Mouse (Mus musculus) embryonic facial prominence, embryonic 12.5 days (tissue): Measurements from ENCODE around the gene Zmiz2. TPM values are rescaled to one million over a fixed set of nuclear protein-coding genes. Genes with fewer than 3 reads are reported as not detected.
"Not testable (repeated sequence)": the region's sequence is repeated elsewhere in the genome, so short reads cannot be mapped to it uniquely, and the experiment has no call there.

ENCODE experiments used
- ATAC-seq: fragments of 200-750 bp; cut with Nextera tagmentation; 2 replicates; pipeline ENCODE4 v1.8.0; 2017; ENCODE audit not compliant: insufficient number of reproducible peaks, insufficient read depth, low FRiP score, low TSS enrichment
- H3K27ac ChIP-seq: fragments of 300-500 bp; sonication (generic); 2 replicates; pipeline ENCODE4 v1.5.1; 2016; ENCODE audit warnings: mild to moderate bottlenecking
- H3K27me3 ChIP-seq: fragments of 300-500 bp; sonication (generic); 2 replicates; pipeline ENCODE4 v1.6.1; 2016; ENCODE audit warnings: mild to moderate bottlenecking, moderate library complexity
- H3K36me3 ChIP-seq: fragments of 300-500 bp; sonication (generic); 2 replicates; pipeline ENCODE4 v1.6.1; 2016; ENCODE audit warnings: mild to moderate bottlenecking
- H3K4me1 ChIP-seq: fragments of 300-500 bp; sonication (generic); 2 replicates; pipeline ENCODE4 v1.6.1; 2016
- H3K4me2 ChIP-seq: fragments of 300-500 bp; sonication (generic); replicated peaks from 2 replicates; pipeline ENCODE4 v1.6.1; 2016; ENCODE audit warnings: mild to moderate bottlenecking, moderate library complexity
- H3K4me3 ChIP-seq: fragments of 300-500 bp; sonication (generic); 2 replicates; pipeline ENCODE4 v1.5.1; 2016; ENCODE audit warnings: mild to moderate bottlenecking
- H3K9ac ChIP-seq: fragments of 300-500 bp; sonication (generic); 2 replicates; pipeline ENCODE4 v1.6.1; 2016; ENCODE audit warnings: mild to moderate bottlenecking, moderate library complexity
- H3K9me3 ChIP-seq: fragments of 300-500 bp; sonication (generic); 2 replicates; pipeline ENCODE4 v1.6.1; 2016; ENCODE audit warnings: mild to moderate bottlenecking, moderate library complexity
- WGBS: fragments of 180-500 bp; shearing (Covaris S2); methylation state at CpG from one replicate; pipeline ENCODE4 v1.1.7; 2016; 5-methylcytosine and 5-hydroxymethylcytosine counted together
- polyA plus RNA-seq: library from polyadenylated mRNA; unstranded; fragments of >200 nt; fragmentation: Nextera tagmentation; extraction: Ambion mirVana; gene quantifications from 2 replicates; pipeline ENCODE4 v1.2.1, GENCODE M21; 2016

Gene Zmiz2
- polyA plus RNA-seq, result 11.9 and 12.5 TPM in 2 replicates

DNA sequence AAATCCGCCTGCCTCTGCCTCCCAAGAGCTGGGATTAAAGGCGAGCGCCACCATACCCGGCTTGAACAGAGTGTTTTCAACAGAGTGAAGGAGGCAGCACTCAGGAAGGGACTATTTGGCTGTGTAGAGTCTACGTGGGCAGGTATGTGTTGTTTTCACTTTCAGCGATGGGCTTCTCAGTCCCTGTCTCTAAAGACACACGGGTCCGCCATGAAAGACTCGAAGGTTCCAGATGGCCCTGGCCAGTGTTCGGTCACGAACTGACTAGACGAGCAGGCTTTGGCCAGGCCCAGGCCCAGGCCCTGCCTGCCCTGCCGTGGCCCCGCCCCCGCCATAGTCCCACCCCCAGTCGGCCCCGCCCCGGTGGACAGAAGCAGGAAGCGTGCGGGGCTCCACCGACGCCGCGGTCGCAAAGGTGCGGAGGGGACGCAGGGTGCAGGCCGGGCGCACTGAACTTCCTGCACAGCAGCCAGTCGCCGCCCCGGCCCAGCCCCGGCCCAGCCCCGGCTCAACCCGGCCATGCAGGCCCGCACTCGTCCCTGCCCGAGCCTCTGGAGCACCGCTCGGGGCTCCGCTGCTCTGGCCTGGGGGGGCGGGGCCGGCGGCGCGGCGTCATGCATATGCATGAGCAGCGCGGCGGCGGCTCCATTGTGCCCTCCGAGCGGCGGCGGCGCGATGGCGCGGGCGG is at the start of gene Zmiz2:
TSS of gene Zmiz2 (plus strand) at position 349 of the 688 bp plus-strand sequence.
- peak within 1 kb of the TSS; percentile 95 for H3K4me3 ChIP-seq
- H3K4me1 ChIP-seq, result peaks cover 21% of the 10 kb centered on the region
- H3K4me2 ChIP-seq, result peak within 1 kb of the TSS; percentile 92
- no peaks in the 10 kb centered on the region for H3K9me3 ChIP-seq
- no peaks in the 10 kb centered on the region for H3K27me3 ChIP-seq
- 6% methylated on average over 60 of the region's 60 CpGs for WGBS
- peak within 1 kb of the TSS; percentile 89 for H3K27ac ChIP-seq
- H3K9ac ChIP-seq, result peak within 1 kb of the TSS; percentile 86
- ATAC-seq, result peak; percentile 99
- H3K36me3 ChIP-seq, result peaks cover 11% of the 10 kb centered on the region

DNA sequence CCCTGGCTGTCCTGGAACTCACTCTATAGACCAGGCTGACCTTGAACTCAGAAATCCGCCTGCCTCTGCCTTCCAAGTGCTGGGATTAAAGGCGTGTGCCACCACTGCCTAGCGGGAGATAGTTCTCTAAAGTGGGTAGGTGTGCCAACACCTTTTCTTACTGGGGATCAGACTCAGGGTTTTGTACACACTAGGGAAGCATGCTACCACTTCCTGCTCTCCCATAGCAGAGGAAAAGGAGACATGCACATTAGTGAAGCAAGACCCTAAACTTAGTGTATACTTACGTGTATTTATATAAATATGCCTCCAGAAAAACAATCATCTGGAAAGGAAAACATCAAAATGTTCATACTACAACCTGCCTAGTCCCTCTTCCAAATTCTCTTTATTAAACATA is 42.9 kb upstream of the Zmiz2 start:
- H3K27me3 ChIP-seq, result no peaks in the 10 kb centered on the region
- H3K27ac ChIP-seq, result no peak overlapping the region
- no peaks in the 10 kb centered on the region for H3K9me3 ChIP-seq
- no peak overlapping the region for H3K4me3 ChIP-seq
- peaks cover 89% of the 10 kb centered on the region for H3K36me3 ChIP-seq
- H3K4me2 ChIP-seq, result no peak overlapping the region
- no peak for ATAC-seq
- no peaks in the 10 kb centered on the region for H3K4me1 ChIP-seq
- 89% methylated on average over 4 of the region's 4 CpGs for WGBS
- H3K9ac ChIP-seq, result no peak overlapping the region

DNA sequence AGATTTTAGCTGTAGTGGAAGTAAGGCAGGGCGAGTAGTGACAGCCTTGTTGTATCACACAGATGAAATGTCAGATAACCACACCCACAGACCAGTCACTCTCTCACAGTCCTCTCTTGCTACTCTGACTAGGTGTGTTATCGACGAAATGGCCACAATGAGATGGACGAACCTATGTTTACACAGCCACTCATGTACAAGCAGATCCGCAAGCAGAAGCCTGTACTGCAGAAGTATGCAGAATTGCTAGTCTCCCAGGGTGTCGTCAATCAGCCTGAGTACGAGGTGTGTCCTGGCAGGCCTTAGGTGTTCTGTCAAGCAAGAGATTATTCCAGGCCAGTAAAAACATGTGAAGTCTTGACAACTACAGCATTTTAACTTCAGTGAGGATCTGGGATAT is 41.9 kb upstream of the Zmiz2 start:
- no peak overlapping the region for H3K4me3 ChIP-seq
- no peaks in the 10 kb centered on the region for H3K4me1 ChIP-seq
- H3K9me3 ChIP-seq, result no peaks in the 10 kb centered on the region
- WGBS, result 83% methylated on average over 7 of the region's 7 CpGs
- no peak for ATAC-seq
- H3K36me3 ChIP-seq, result peaks cover 85% of the 10 kb centered on the region
- H3K27ac ChIP-seq, result no peak overlapping the region
- H3K27me3 ChIP-seq, result no peaks in the 10 kb centered on the region
- no peak overlapping the region for H3K9ac ChIP-seq
- no peak overlapping the region for H3K4me2 ChIP-seq

- Histone ChIP-seq H3K4me1 (no peaks in the 10 kb centered on the region), H3K9ac (no peak overlapping the region), H3K27ac (no peak overlapping the region), H3K4me2 (no peak overlapping the region), H3K9me3 (no peaks in the 10 kb centered on the region), H3K4me3 (no peak overlapping the region), H3K27me3 (no peaks in the 10 kb centered on the region), H3K36me3 (peaks cover 83% of the 10 kb centered on the region)
- ATAC-seq, result no peak
- 95% methylated on average over 11 of the region's 11 CpGs for WGBS
Observed at GRCm38 (mm10) chr11:6348681-6349200, 40.1 kb upstream of the Zmiz2 start.

GRCm38 (mm10) chr11:6349586-6349985 is 39.3 kb upstream of the Zmiz2 start:
- H3K36me3 ChIP-seq, result peaks cover 82% of the 10 kb centered on the region

GRCm38 (mm10) chr11:6355106-6355505 is 33.8 kb upstream of the Zmiz2 start:
- Histone ChIP-seq H3K4me2 (no peak overlapping the region), H3K4me3 (no peak overlapping the region), H3K9ac (no peak overlapping the region), H3K27me3 (no peaks in the 10 kb centered on the region), H3K4me1 (no peaks in the 10 kb centered on the region), H3K27ac (no peak overlapping the region), H3K9me3 (no peaks in the 10 kb centered on the region), H3K36me3 (peaks cover 63% of the 10 kb centered on the region)
- 0 out of 2 replicates have a peak, but pooled peaks have one; percentile 36 for ATAC-seq
- WGBS, result 96% methylated on average over 4 of the region's 4 CpGs

More at GRCm38 (mm10) chr11:6349586-6349985, 39.3 kb upstream of the Zmiz2 start:
- Histone ChIP-seq H3K9me3 (no peaks in the 10 kb centered on the region), H3K27ac (no peak overlapping the region), H3K4me2 (no peak overlapping the region), H3K4me1 (no peaks in the 10 kb centered on the region), H3K27me3 (no peaks in the 10 kb centered on the region), H3K4me3 (no peak overlapping the region), H3K9ac (no peak overlapping the region)
- 68% methylated on average over 5 of the region's 5 CpGs for WGBS
- ATAC-seq, result no peak

GRCm38 (mm10) chr11:6364581-6365275 is 24.1 kb upstream of the Zmiz2 start:
- Histone ChIP-seq H3K9ac (no peak overlapping the region), H3K9me3 (no peaks in the 10 kb centered on the region), H3K4me3 (no peak overlapping the region), H3K4me1 (no peaks in the 10 kb centered on the region), H3K4me2 (no peak overlapping the region), H3K27ac (no peak overlapping the region), H3K27me3 (no peaks in the 10 kb centered on the region), H3K36me3 (no peaks in the 10 kb centered on the region)
- WGBS, result 88% methylated on average over 9 of the region's 9 CpGs
- ATAC-seq, result no peak

GRCm38 (mm10) chr11:6365885-6366284 is 23.0 kb upstream of the Zmiz2 start:
- Histone ChIP-seq H3K4me2 (no peak overlapping the region), H3K27ac (no peak overlapping the region), H3K36me3 (no peaks in the 10 kb centered on the region), H3K4me3 (no peak overlapping the region), H3K4me1 (no peaks in the 10 kb centered on the region), H3K9ac (no peak overlapping the region), H3K9me3 (no peaks in the 10 kb centered on the region), H3K27me3 (no peaks in the 10 kb centered on the region)
- 19% methylated on average over 11 of the region's 11 CpGs for WGBS
- ATAC-seq, result no peak

DNA sequence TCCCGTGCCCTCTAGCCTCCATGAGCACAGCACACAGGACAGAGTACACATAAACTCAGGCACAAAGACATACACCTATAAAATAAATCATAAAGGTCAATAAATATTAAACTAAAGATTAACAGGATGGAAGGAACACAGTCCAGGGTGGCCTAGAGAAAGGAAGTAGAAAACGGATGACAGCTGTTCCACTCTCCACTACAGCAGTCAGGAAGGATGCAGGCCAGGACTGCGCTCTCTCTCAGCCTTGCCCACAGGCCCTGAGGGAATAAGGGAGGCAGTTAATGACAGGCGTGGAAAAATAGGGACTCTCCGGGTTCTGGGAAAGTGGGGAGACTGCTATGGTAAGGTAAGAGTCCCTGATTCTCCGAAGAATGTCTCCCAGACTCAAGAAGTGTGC is 22.4 kb upstream of the Zmiz2 start:
- 59% methylated on average over 6 of the region's 6 CpGs for WGBS
- no peaks in the 10 kb centered on the region for H3K27me3 ChIP-seq
- 0 out of 2 replicates have a peak, but pooled peaks have one; percentile 52 for ATAC-seq

GRCm38 (mm10) chr11:6367156-6367555 is 21.7 kb upstream of the Zmiz2 start:
- Histone ChIP-seq H3K36me3 (no peaks in the 10 kb centered on the region), H3K27ac (no peak overlapping the region), H3K27me3 (no peaks in the 10 kb centered on the region), H3K4me1 (no peaks in the 10 kb centered on the region), H3K4me3 (no peak overlapping the region), H3K4me2 (no peak overlapping the region), H3K9me3 (no peaks in the 10 kb centered on the region), H3K9ac (no peak overlapping the region)
- no peak for ATAC-seq
- 47% methylated on average over 4 of the region's 4 CpGs for WGBS

More for the DNA sequence above, 22.4 kb upstream of the Zmiz2 start:
- Histone ChIP-seq H3K27ac (no peak overlapping the region), H3K4me2 (no peak overlapping the region), H3K9me3 (no peaks in the 10 kb centered on the region), H3K9ac (no peak overlapping the region), H3K4me1 (no peaks in the 10 kb centered on the region), H3K4me3 (no peak overlapping the region), H3K36me3 (no peaks in the 10 kb centered on the region)

DNA sequence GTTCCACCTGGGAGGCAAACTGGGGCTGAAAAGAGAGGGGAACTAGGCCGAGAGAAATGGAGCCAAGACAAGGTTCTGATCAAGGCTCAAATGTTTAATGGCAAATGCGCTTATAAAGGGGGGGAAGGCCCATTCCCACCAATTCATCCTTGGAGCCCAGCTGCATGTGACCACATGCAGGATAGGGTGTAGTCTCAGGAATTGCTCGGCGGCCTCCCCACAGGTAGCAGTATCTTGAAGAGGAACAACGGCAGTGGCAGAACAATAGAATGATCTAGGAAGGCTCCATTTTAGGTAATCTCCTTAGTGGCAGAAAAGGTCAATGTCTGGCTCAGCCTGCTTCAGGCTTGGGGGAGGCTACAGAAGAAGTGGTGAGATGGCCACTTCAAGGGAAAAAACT is 20.9 kb upstream of the Zmiz2 start:
- not testable (repeated sequence) for H3K4me1 ChIP-seq, H3K4me3 ChIP-seq, H3K9me3 ChIP-seq, H3K4me2 ChIP-seq, H3K36me3 ChIP-seq, H3K27ac ChIP-seq, ATAC-seq, H3K27me3 ChIP-seq, H3K9ac ChIP-seq
- 79% methylated on average over 5 of the region's 5 CpGs for WGBS
